Mouse (Mus musculus) ES-Bruce4 (cell line): Measurements from ENCODE around the gene Tac2. TPM values are rescaled to one million over a fixed set of nuclear protein-coding genes. Genes with fewer than 3 reads are reported as not detected.

Experiments
- H3K27ac ChIP-seq: 2 replicates; pipeline ENCODE4 v1.5.1; 2012; ENCODE audit warnings: low read length, inconsistent platforms; ENCODE audit not compliant: insufficient read depth
- H3K27me3 ChIP-seq: 2 replicates; pipeline ENCODE4 v1.6.1; 2012; ENCODE audit warnings: mild to moderate bottlenecking, low read length, inconsistent platforms; ENCODE audit not compliant: control insufficient read depth, poor library complexity, insufficient read depth, severe bottlenecking
- H3K36me3 ChIP-seq: 2 replicates; pipeline ENCODE4 v1.6.1; 2012; ENCODE audit warnings: inconsistent platforms, mild to moderate bottlenecking, low read length, moderate library complexity; ENCODE audit not compliant: control insufficient read depth, poor library complexity, insufficient read depth, severe bottlenecking
- H3K4me1 ChIP-seq: one replicate; pipeline ENCODE4 v1.8.1; 2011; ENCODE audit warnings: low read length; ENCODE audit not compliant: control insufficient read depth, insufficient read depth
- H3K4me3 ChIP-seq: 2 replicates; pipeline ENCODE4 v1.5.1; 2011; ENCODE audit warnings: low read depth, mild to moderate bottlenecking, low read length
- H3K9ac ChIP-seq: 2 replicates; pipeline ENCODE4 v1.6.1; 2012; ENCODE audit warnings: low read depth, mild to moderate bottlenecking, inconsistent platforms; ENCODE audit not compliant: poor library complexity, severe bottlenecking
- H3K9me3 ChIP-seq: replicated peaks from 2 replicates; pipeline ENCODE4 v1.6.1; 2012; ENCODE audit warnings: mild to moderate bottlenecking, low read length, inconsistent platforms; ENCODE audit not compliant: control insufficient read depth, poor library complexity, insufficient read depth, severe bottlenecking
- CTCF ChIP-seq: IDR thresholded peaks from one replicate; pipeline ENCODE4 v1.8.1; 2011; ENCODE audit warnings: low read depth, low read length
- EP300 ChIP-seq: IDR thresholded peaks from 2 replicates; pipeline ENCODE4 v1.6.1; 2011; ENCODE audit warnings: low read depth, low read length; ENCODE audit not compliant: insufficient read depth
- POLR2A ChIP-seq: IDR thresholded peaks from one replicate; pipeline ENCODE4 v1.8.1; 2011; ENCODE audit warnings: low read length; ENCODE audit not compliant: insufficient read depth
- polyA plus RNA-seq: library from polyadenylated mRNA; stranded (reverse); fragments of >200 nt; gene quantifications from 2 replicates; pipeline ENCODE4 v1.2.4, GENCODE M21; 2011; ENCODE audit warnings: low read depth; ENCODE audit not compliant: missing spikeins, insufficient read depth, insufficient read length

Tac2 gene
- polyA plus RNA-seq, 1 experiment = not detected

DNA sequence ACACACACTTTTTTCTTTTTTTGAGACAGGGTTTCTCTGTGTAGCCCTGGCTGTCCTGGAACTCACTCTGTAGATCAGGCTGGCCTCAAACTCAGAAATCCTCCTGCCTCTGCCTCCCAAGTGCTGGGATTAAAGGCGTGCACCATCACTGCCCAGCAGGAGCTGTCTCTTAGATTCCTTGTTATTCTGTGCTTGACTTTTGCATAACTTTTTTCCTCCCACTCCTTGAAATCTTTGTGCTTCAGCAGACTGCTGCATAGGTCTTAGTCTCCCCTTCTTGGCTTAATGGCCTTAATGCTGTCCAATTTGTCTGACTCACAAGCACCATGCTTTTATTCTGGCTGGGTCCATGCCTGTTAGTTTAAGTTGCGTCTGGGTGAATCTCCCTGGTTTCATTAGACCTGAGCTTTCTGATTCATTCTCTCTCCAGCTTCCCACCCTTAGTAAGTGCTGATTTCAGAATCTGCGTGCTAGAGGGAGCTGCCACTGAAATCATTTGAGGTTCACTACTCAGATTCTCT, 15.4 kb upstream of the Tac2 start:
- Histone ChIP-seq H3K36me3 (no peaks in the 10 kb centered on the region), H3K9me3 (no peaks in the 10 kb centered on the region), H3K4me1 (no peaks in the 10 kb centered on the region), H3K27me3 (no peaks in the 10 kb centered on the region), H3K4me3 (no peak overlapping the region), H3K27ac (no peak overlapping the region), H3K9ac (no peak overlapping the region)
- TF ChIP-seq POLR2A (no peak), CTCF (no peak), EP300 (no peak)

- no peaks in the 10 kb centered on the region for H3K36me3 ChIP-seq
- no peak overlapping the region for H3K9ac ChIP-seq
- no peaks in the 10 kb centered on the region for H3K9me3 ChIP-seq
- H3K4me1 ChIP-seq = no peaks in the 10 kb centered on the region
- no peak overlapping the region for H3K4me3 ChIP-seq
- H3K27me3 ChIP-seq = no peaks in the 10 kb centered on the region
- no peak overlapping the region for H3K27ac ChIP-seq
- no peak for TF ChIP-seq CTCF
Observed at GRCm38 (mm10) chr10:127710331-127710730, 13.9 kb upstream of the Tac2 start.

DNA sequence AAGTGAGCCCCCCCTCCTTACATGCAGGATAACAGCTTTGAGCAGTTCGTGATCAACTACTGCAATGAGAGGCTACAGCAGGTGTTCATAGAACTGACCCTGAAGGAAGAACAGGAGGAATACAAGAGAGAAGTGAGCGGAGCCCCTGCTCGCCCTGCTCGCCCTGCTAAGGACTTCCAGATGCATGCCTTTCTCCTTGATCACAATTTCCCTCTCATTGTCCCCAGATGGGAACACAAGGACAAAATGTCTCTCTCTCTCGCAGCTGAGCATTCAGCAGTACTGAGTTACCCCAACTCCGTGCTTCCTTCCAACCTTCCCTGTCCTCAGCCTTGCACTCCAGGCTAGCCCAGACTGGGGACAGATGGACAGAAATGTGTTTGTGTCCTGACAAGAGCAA, 11.5 kb upstream of the Tac2 start:
- no peak overlapping the region for H3K4me3 ChIP-seq
- TF ChIP-seq CTCF (no peak), POLR2A (no peak), EP300 (no peak)
- no peaks in the 10 kb centered on the region for H3K9me3 ChIP-seq
- H3K4me1 ChIP-seq = no peaks in the 10 kb centered on the region
- no peak overlapping the region for H3K27ac ChIP-seq
- no peak overlapping the region for H3K9ac ChIP-seq
- no peaks in the 10 kb centered on the region for H3K36me3 ChIP-seq
- H3K27me3 ChIP-seq = no peaks in the 10 kb centered on the region

- no peaks in the 10 kb centered on the region for H3K9me3 ChIP-seq
- TF ChIP-seq CTCF (no peak), POLR2A (no peak), EP300 (no peak)
- no peaks in the 10 kb centered on the region for H3K27me3 ChIP-seq
- no peak overlapping the region for H3K9ac ChIP-seq
- no peaks in the 10 kb centered on the region for H3K36me3 ChIP-seq
- H3K27ac ChIP-seq = no peak overlapping the region
- H3K4me3 ChIP-seq = no peak overlapping the region
- peaks cover 2% of the 10 kb centered on the region for H3K4me1 ChIP-seq
Observed at GRCm38 (mm10) chr10:127721671-127722418, 2.4 kb upstream of the Tac2 start.

DNA sequence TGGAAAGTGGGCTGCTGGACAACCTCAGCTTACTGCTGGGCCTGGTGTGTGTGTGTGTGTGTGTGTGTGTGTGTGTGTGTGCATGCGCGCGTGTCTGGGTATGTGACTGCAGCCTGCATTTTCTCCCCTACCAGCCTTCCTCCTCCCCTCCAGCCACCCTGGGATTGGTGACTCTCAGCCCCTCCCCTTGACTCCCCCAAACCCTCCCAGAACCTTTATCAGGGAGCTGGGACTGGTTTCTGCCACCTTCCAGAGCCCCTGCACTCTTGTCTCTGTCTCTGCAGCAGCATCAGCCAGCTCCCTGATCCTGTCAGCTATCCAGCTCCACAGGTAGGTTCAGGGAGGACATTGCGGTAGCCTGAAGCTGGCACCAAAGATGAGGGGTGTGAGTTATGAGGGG, 858 bp downstream of the Tac2 start:
- Histone ChIP-seq H3K9me3 (no peaks in the 10 kb centered on the region), H3K36me3 (no peaks in the 10 kb centered on the region), H3K4me1 (peaks cover 2% of the 10 kb centered on the region), H3K9ac (no peak overlapping the region), H3K4me3 (no peak overlapping the region), H3K27me3 (no peaks in the 10 kb centered on the region), H3K27ac (no peak overlapping the region)
- no peak for TF ChIP-seq CTCF
- TF ChIP-seq EP300 = no peak
- no peak for TF ChIP-seq POLR2A

DNA sequence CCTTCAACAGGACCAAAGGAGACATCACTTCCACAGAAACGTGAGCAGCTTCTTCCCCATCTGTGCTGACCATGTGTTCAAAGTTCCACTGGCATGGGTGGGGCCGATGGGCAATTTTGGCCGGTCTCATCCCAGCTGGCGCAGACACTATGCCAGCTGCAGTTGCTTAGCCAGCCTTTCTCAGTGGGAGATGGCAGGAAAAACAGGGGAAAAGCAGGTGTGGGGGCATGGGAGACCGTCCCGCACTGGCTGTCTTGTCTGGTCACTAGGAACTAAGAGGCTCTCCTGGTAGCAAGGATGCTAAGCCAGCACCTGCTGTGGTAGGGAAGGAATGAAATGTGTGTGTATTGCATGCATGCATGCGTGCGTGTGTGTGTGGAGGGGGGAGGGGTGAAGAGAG, 4.2 kb downstream of the Tac2 start:
- Histone ChIP-seq H3K9ac (no peak overlapping the region), H3K27me3 (no peaks in the 10 kb centered on the region), H3K36me3 (no peaks in the 10 kb centered on the region), H3K4me1 (peaks cover under 1% of the 10 kb centered on the region), H3K4me3 (no peak overlapping the region), H3K9me3 (no peaks in the 10 kb centered on the region), H3K27ac (no peak overlapping the region)
- TF ChIP-seq CTCF (no peak), EP300 (no peak), POLR2A (no peak)
